ENCODE assay signal across 23 mouse cellular contexts in the genomic region with DNA sequence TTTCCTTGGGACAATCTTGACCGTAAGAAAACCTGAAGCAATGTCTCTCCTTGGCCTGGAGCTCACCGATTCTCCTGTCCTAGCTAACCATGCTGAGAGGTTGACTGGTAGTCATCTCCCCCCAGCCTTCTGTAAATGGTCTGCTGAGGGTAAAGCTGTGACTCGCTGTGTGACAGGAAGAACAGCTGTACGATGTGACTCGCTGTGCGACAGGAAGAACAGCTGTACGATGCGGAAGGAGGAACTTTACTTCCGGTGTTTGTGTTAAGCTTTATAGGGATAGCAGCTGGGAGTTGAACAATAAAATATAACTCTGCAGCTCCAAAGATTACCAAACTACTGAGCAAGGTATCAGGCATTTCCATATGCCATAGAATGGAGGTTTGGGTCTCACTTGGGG.
DNase-seq lines count a peak whose midpoint lies in the region; ATAC-seq and TF ChIP-seq lines count a peak whose summit lies in the region.
"Had no signal": no experiment of that assay in that cellular context is flagged by ENCODE, and none has a peak within 500 bp of the region (broad histone marks: within the 10 kb centered on the region; RNA-seq: fewer than 3 reads in every experiment).

No protein-coding gene starts in this region.

- H3K79me2 ChIP-seq in C2C12 (ENCODE audit: control insufficient read depth, insufficient read depth): no peaks in the 10 kb centered on the region
- no peaks in the 10 kb centered on the region for H3K79me2 ChIP-seq in myocyte (ENCODE audit: control insufficient read depth, insufficient read depth)

- no peaks in the 10 kb centered on the region for H3K79me3 ChIP-seq in C2C12 (ENCODE audit: low read depth)

- TF ChIP-seq POLR2A in myocyte (IDR thresholded peaks at IDR 0.05; ENCODE audit: insufficient read length, low read depth): no peak

- H3K9ac ChIP-seq in kidney, postnatal 0 days (ENCODE audit: low read depth, low read length): no peak overlapping the region
- H3K9ac ChIP-seq: embryonic facial prominence, embryonic 12.5 days; forebrain, embryonic 12.5 days had no signal

- H3ac ChIP-seq in C2C12 (ENCODE audit: control insufficient read depth, insufficient read length, low read depth): no peak overlapping the region
- H3ac ChIP-seq in myocyte (ENCODE audit: control insufficient read depth, insufficient read length): no peak overlapping the region

- H3K27ac ChIP-seq in kidney, postnatal 0 days: no peak overlapping the region
- no peak overlapping the region for H3K27ac ChIP-seq in forebrain, embryonic 10.5 days
- H3K27ac ChIP-seq: embryonic facial prominence, embryonic 10.5 days; embryonic facial prominence, embryonic 12.5 days; forebrain, embryonic 12.5 days had no signal

- no peaks in the 10 kb centered on the region for H3K36me3 ChIP-seq in kidney, postnatal 0 days (ENCODE audit: insufficient read depth, low read length)
- no peaks in the 10 kb centered on the region for H3K36me3 ChIP-seq in C2C12 (ENCODE audit: control insufficient read depth, insufficient read depth)
- H3K36me3 ChIP-seq in myocyte (ENCODE audit: control insufficient read depth, insufficient read depth): no peaks in the 10 kb centered on the region
- no peaks in the 10 kb centered on the region for H3K36me3 ChIP-seq in forebrain, embryonic 10.5 days (replicated peaks)
- H3K36me3 ChIP-seq: embryonic facial prominence, embryonic 10.5 days; embryonic facial prominence, embryonic 12.5 days; forebrain, embryonic 12.5 days; G1E had no signal

- ATAC-seq in kidney, postnatal 0 days (replicated peaks; ENCODE audit: low FRiP score, low read depth): no peak
- ATAC-seq: activated CD4-positive, CD25-positive, alpha-beta regulatory T cell, adult 4 months; CD4-positive, CD25-positive, alpha-beta regulatory T cell, adult 4 months; forebrain, embryonic 14.5 days; forebrain, embryonic 16.5 days; Patski had no signal

- H3K4me3 ChIP-seq in kidney, postnatal 0 days (replicated peaks; ENCODE audit: low read depth, low read length): no peak overlapping the region
- no peak overlapping the region for H3K4me3 ChIP-seq in C2C12 (ENCODE audit: insufficient read depth, poor library complexity, severe bottlenecking)
- no peak overlapping the region for H3K4me3 ChIP-seq in myocyte
- H3K4me3 ChIP-seq in forebrain, embryonic 10.5 days: no peak overlapping the region
- H3K4me3 ChIP-seq: embryonic facial prominence, embryonic 10.5 days; embryonic facial prominence, embryonic 12.5 days; forebrain, embryonic 12.5 days had no signal

- no peaks in the 10 kb centered on the region for H3K4me1 ChIP-seq in kidney, postnatal 0 days (replicated peaks; ENCODE audit: insufficient read depth, low read length)
- no peaks in the 10 kb centered on the region for H3K4me1 ChIP-seq in forebrain, embryonic 10.5 days
- H3K4me1 ChIP-seq: embryonic facial prominence, embryonic 10.5 days; embryonic facial prominence, embryonic 12.5 days; forebrain, embryonic 12.5 days had no signal

- no peak for TF ChIP-seq CTCF in kidney, postnatal 0 days (IDR thresholded peaks at IDR 0.05; ENCODE audit: low read depth)
- TF ChIP-seq CTCF in C2C12 (IDR thresholded peaks at IDR 0.05; ENCODE audit: control insufficient read depth, insufficient read depth, insufficient read length): no peak

- H3K27me3 ChIP-seq in kidney, postnatal 0 days (ENCODE audit: insufficient read depth, low read length): no peaks in the 10 kb centered on the region
- H3K27me3 ChIP-seq in C2C12 (ENCODE audit: control insufficient read depth, insufficient read depth, insufficient read length) (no peaks in the 10 kb centered on the region), myocyte (ENCODE audit: control insufficient read depth, insufficient read depth, insufficient read length) (no peaks in the 10 kb centered on the region)
- H3K27me3 ChIP-seq in forebrain, embryonic 10.5 days (ENCODE audit: poor library complexity, severe bottlenecking): no peaks in the 10 kb centered on the region
- H3K27me3 ChIP-seq: CH12.LX; embryonic facial prominence, embryonic 12.5 days; forebrain, embryonic 12.5 days; Patski had no signal

- no peaks in the 10 kb centered on the region for H3K9me3 ChIP-seq in kidney, postnatal 0 days (replicated peaks; ENCODE audit: low read length)
- no peaks in the 10 kb centered on the region for H3K9me3 ChIP-seq in forebrain, embryonic 10.5 days
- H3K9me3 ChIP-seq: embryonic facial prominence, embryonic 10.5 days; embryonic facial prominence, embryonic 12.5 days; forebrain, embryonic 12.5 days had no signal

- DNase-seq in kidney, postnatal 0 days (ENCODE audit: low spot score): peak; percentile 50
- DNase-seq in kidney, adult 18-20 months: no peak
- DNase-seq in forebrain, embryonic 10.5 days (ENCODE audit: extremely low spot score, low spot score): no peak
- DNase-seq: adrenal gland, adult 8-10 months; adrenal gland, postnatal 14 days; adrenal gland, postnatal 36 days; cerebellum, adult 11-12 months; cerebellum, adult 2 months; cerebellum, adult 9-10 months; cerebellum, postnatal 10 days; cerebellum, postnatal 25 days had no signal

- 65% methylated on average over 9 of the region's 9 CpGs for WGBS in kidney, postnatal 0 days
- WGBS in forebrain, embryonic 10.5 days: 96% methylated on average over 9 of the region's 9 CpGs

- H3K4me2 ChIP-seq in kidney, postnatal 0 days (ENCODE audit: low read length): no peak overlapping the region
- H3K4me2 ChIP-seq in myocyte (ENCODE audit: low read depth): no peak overlapping the region
- H3K4me2 ChIP-seq: embryonic facial prominence, embryonic 12.5 days; forebrain, embryonic 12.5 days had no signal

TF ChIP-seq in C2C12, 6 proteins besides CTCF, POLR2A, EP300 and RAD21:
- TF ChIP-seq MAX (IDR thresholded peaks at IDR 0.05) (no peak), USF1 (IDR thresholded peaks at IDR 0.05; ENCODE audit: low read depth) (no peak), FOSL1 (IDR thresholded peaks at IDR 0.05; ENCODE audit: insufficient read depth, low read length, poor library complexity, severe bottlenecking) (no peak), MYOD1 (IDR thresholded peaks at IDR 0.05; ENCODE audit: control insufficient read depth, insufficient read length, low read depth) (peak; percentile 93), MYOG (IDR thresholded peaks at IDR 0.05; ENCODE audit: control insufficient read depth, extremely low read depth, insufficient read length) (no peak), CEBPB (IDR thresholded peaks at IDR 0.05; ENCODE audit: low read depth) (no peak)

TF ChIP-seq in myocyte, 11 proteins besides CTCF, POLR2A, EP300 and RAD21:
- no peak for TF ChIP-seq SRF (IDR thresholded peaks at IDR 0.05; ENCODE audit: control insufficient read depth, insufficient read length, low read depth)
- TF ChIP-seq MYOD1 (IDR thresholded peaks at IDR 0.05; ENCODE audit: control insufficient read depth in 1 of 3, insufficient read length in 2 of 3, low read depth in 2 of 3): peak in 2 of 3 experiments; percentile 65 to 73
- TF ChIP-seq E2F4 (IDR thresholded peaks at IDR 0.05; ENCODE audit: insufficient read depth): no peak
- TF ChIP-seq TCF12 (IDR thresholded peaks at IDR 0.05; ENCODE audit: insufficient read depth, poor library complexity, severe bottlenecking): no peak
- TF ChIP-seq REST (IDR thresholded peaks at IDR 0.05; ENCODE audit: insufficient read depth, insufficient read length): no peak
- TF ChIP-seq MYOG (IDR thresholded peaks at IDR 0.05; ENCODE audit: control insufficient read depth in 1 of 3, insufficient read depth in 1 of 3, insufficient read length in 2 of 3, low read depth in 2 of 3): peak in 2 of 3 experiments; percentile 13 to 43
- TF ChIP-seq CEBPB (IDR thresholded peaks at IDR 0.05; ENCODE audit: insufficient read depth, poor library complexity, severe bottlenecking): no peak
